Mouse (Mus musculus) frontal cortex, postnatal 25 days (tissue): Measurements from ENCODE around the gene Map1a.

ENCODE experiments used
- DNase-seq, 2 experiments: peaks; one replicate each; pipeline ENCODE4 v3.0.0; 2022; ENCODE audit warnings: low spot score in 2 of 2

Gene Map1a

GRCm38 (mm10) chr2:121288901-121289729, at the start of gene Map1a:
Gene Map1a, plus strand, starts transcription at chr2:121289600.
- DNase-seq, result peak; percentile 92 to 95

- DNase-seq, result no peak
These were observed 45.3 kb upstream of the Map1a start for GRCm38 (mm10) chr2:121244099-121244498.

- DNase-seq, result no peak
These were observed 39.6 kb upstream of the Map1a start for GRCm38 (mm10) chr2:121249758-121250157.

- no peak for DNase-seq
These were observed 21.0 kb upstream of the Map1a start for GRCm38 (mm10) chr2:121268446-121268845.

- DNase-seq, result no peak
These were observed 18.7 kb upstream of the Map1a start for GRCm38 (mm10) chr2:121270521-121271235.

- peak; percentile 87 to 93 for DNase-seq
These were observed 18.0 kb upstream of the Map1a start, which contains the start of gene Trp53bp1 for GRCm38 (mm10) chr2:121271236-121271927. Gene Trp53bp1, minus strand, starts transcription at chr2:121271407.

GRCm38 (mm10) chr2:121271928-121272516, 17.4 kb upstream of the Map1a start:
- DNase-seq, result no peak

- no peak for DNase-seq
These were observed 1.6 kb upstream of the Map1a start for GRCm38 (mm10) chr2:121287850-121288249.

- DNase-seq, result no peak
These were observed 535 bp downstream of the Map1a start for GRCm38 (mm10) chr2:121289730-121290540.

GRCm38 (mm10) chr2:121292316-121293013, 3.1 kb downstream of the Map1a start:
- DNase-seq, result no peak

DNA sequence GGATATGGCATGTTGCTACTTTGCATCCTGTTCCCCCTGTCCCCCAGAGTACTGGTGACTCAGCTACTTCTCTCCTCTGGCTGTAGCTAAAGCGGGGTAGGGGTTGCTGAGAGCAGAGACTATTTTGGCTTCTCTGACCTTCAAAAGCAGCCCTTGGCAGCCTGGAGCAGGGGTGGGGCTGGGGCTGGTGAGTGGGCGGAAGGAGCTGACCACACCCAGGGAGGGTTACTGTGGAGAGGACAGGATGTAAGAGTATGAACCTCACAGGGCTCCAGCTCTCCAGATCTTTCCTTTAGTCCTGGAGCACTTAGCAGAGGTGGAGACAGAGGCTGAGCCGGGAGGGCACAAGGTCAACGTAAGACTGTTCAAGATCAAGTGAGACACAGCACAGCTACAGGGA, 4.8 kb downstream of the Map1a start:
- DNase-seq, result no peak

GRCm38 (mm10) chr2:121294753-121295607, 5.6 kb downstream of the Map1a start:
- DNase-seq, result no peak

- no peak for DNase-seq
These were observed 6.5 kb downstream of the Map1a start for GRCm38 (mm10) chr2:121295608-121296571.

DNA sequence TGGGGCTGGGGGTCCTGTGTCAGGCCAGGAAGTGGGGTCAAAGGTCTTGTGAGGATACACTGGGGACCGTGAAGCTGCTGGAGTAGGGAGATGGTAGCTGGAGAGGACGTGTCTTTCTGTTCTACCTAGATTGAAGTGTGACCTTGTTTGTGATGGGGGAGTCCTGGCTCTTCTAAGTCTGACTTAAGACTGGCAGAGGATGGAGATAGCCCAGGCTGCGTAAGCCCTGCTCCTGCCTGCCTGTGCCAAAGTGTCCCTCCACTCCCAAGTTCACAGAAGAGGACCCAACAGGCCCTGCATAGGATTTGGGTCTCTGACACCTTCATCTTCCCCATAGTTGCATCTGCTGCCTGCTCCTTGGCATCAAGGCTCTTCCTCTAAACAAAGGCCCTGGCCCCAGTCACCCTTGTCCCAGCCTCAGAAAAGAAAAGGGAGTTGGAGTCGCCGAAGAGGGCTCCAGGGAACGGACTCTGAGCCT, 7.4 kb downstream of the Map1a start:
- DNase-seq, result no peak

DNA sequence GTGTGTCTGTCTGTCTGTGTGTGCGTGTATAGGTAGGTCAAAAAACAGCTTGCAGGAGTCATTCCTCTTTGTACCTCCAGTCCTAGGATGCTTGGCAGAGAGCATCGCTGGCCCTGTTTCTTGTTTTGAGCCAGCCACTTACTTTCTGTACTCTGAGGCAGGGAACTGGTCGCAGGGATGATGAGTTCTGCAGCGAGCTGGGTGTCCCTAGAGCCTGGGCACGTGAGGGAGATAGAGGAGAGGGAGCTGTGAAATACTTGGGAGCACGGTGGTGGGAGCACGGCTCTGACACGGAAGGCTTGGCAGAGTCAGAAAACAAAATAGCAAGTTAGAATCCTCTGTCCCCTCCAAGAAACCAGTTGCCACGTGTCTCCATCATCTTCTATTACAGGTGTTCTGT, 8.3 kb downstream of the Map1a start:
- no peak for DNase-seq

GRCm38 (mm10) chr2:121298131-121298530, 8.7 kb downstream of the Map1a start:
- DNase-seq, result no peak

- DNase-seq, result no peak
These were observed 10.1 kb downstream of the Map1a start for GRCm38 (mm10) chr2:121299471-121299870.

DNA sequence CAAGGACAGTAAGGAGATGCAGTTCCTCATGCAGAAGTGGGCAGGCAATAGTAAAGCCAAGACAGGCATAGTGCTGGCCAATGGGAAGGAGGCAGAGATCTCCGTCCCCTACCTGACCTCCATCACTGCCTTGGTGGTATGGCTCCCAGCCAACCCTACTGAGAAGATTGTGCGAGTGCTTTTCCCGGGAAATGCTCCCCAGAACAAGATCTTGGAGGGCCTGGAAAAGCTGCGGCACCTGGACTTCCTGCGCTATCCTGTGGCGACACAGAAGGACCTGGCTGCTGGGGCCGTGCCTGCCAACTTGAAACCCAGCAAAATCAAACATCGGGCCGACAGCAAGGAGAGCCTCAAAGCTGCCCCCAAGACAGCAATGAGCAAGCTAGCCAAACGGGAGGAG, 10.6 kb downstream of the Map1a start:
- DNase-seq, result no peak
